Mouse (Mus musculus): Measurements from ENCODE around the gene Efcab6. TPM values are rescaled to one million over a fixed set of nuclear protein-coding genes. Genes with fewer than 3 reads are reported as not detected.

Gene Efcab6
- polyA plus RNA-seq, 1 experiment = 215 TPM

- Histone ChIP-seq H3K27ac (ENCODE audit: control insufficient read depth, insufficient read depth, low read depth, low read length) (no peak overlapping the region), H3K4me1 (ENCODE audit: control insufficient read depth, insufficient read depth, low read length) (no peaks in the 10 kb centered on the region), H3K4me3 (ENCODE audit: control insufficient read depth, low read depth, low read length) (no peak overlapping the region), H3K36me3 (ENCODE audit: control insufficient read depth, insufficient read depth, low read length) (no peaks in the 10 kb centered on the region; the same call in 1 of the 2 replicates), H3K27me3 (ENCODE audit: control insufficient read depth, insufficient read depth, low read length) (no peaks in the 10 kb centered on the region)
- TF ChIP-seq CTCF (IDR thresholded peaks at IDR 0.05; ENCODE audit: control insufficient read depth, insufficient read depth, insufficient replicate concordance, low read depth, low read length) (no peak), POLR2A (IDR thresholded peaks at IDR 0.05; ENCODE audit: control insufficient read depth, low read depth, low read length) (no peak)
These were observed 172.3 kb downstream of the Efcab6 start for GRCm38 (mm10) chr15:83892871-83893270.

- H3K4me3 ChIP-seq (ENCODE audit: control insufficient read depth, low read depth, low read length) = no peak overlapping the region
- no peak for TF ChIP-seq POLR2A (IDR thresholded peaks at IDR 0.05; ENCODE audit: control insufficient read depth, low read depth, low read length)
- no peak for TF ChIP-seq CTCF (IDR thresholded peaks at IDR 0.05; ENCODE audit: control insufficient read depth, insufficient read depth, insufficient replicate concordance, low read depth, low read length)
- no peaks in the 10 kb centered on the region for H3K4me1 ChIP-seq (ENCODE audit: control insufficient read depth, insufficient read depth, low read length)
- no peaks in the 10 kb centered on the region; the same call in 1 of the 2 replicates for H3K36me3 ChIP-seq (ENCODE audit: control insufficient read depth, insufficient read depth, low read length)
- H3K27me3 ChIP-seq (ENCODE audit: control insufficient read depth, insufficient read depth, low read length) = no peaks in the 10 kb centered on the region
- no peak overlapping the region for H3K27ac ChIP-seq (ENCODE audit: control insufficient read depth, insufficient read depth, low read depth, low read length)
These were observed 180.9 kb downstream of the Efcab6 start for GRCm38 (mm10) chr15:83884291-83884690.

- Histone ChIP-seq H3K4me3 (ENCODE audit: control insufficient read depth, low read depth, low read length) (no peak overlapping the region), H3K4me1 (ENCODE audit: control insufficient read depth, insufficient read depth, low read length) (no peaks in the 10 kb centered on the region), H3K27me3 (ENCODE audit: control insufficient read depth, insufficient read depth, low read length) (no peaks in the 10 kb centered on the region), H3K36me3 (ENCODE audit: control insufficient read depth, insufficient read depth, low read length) (no peaks in the 10 kb centered on the region; the same call in 1 of the 2 replicates), H3K27ac (ENCODE audit: control insufficient read depth, insufficient read depth, low read depth, low read length) (no peak overlapping the region)
- TF ChIP-seq CTCF (IDR thresholded peaks at IDR 0.05; ENCODE audit: control insufficient read depth, insufficient read depth, insufficient replicate concordance, low read depth, low read length) (no peak), POLR2A (IDR thresholded peaks at IDR 0.05; ENCODE audit: control insufficient read depth, low read depth, low read length) (no peak)
These were observed 181.4 kb downstream of the Efcab6 start for GRCm38 (mm10) chr15:83883821-83884220.

GRCm38 (mm10) chr15:83879845-83880244 is 185.3 kb downstream of the Efcab6 start:
- H3K27ac ChIP-seq (ENCODE audit: control insufficient read depth, insufficient read depth, low read depth, low read length) = no peak overlapping the region
- no peaks in the 10 kb centered on the region for H3K4me1 ChIP-seq (ENCODE audit: control insufficient read depth, insufficient read depth, low read length)
- H3K4me3 ChIP-seq (ENCODE audit: control insufficient read depth, low read depth, low read length) = no peak overlapping the region
- no peaks in the 10 kb centered on the region for H3K27me3 ChIP-seq (ENCODE audit: control insufficient read depth, insufficient read depth, low read length)
- no peaks in the 10 kb centered on the region; the same call in 1 of the 2 replicates for H3K36me3 ChIP-seq (ENCODE audit: control insufficient read depth, insufficient read depth, low read length)
- TF ChIP-seq CTCF (IDR thresholded peaks at IDR 0.05; ENCODE audit: control insufficient read depth, insufficient read depth, insufficient replicate concordance, low read depth, low read length) = no peak
- no peak for TF ChIP-seq POLR2A (IDR thresholded peaks at IDR 0.05; ENCODE audit: control insufficient read depth, low read depth, low read length)

GRCm38 (mm10) chr15:83877898-83878297 is 187.3 kb downstream of the Efcab6 start:
- no peaks in the 10 kb centered on the region; the same call in 1 of the 2 replicates for H3K36me3 ChIP-seq (ENCODE audit: control insufficient read depth, insufficient read depth, low read length)
- H3K4me3 ChIP-seq (ENCODE audit: control insufficient read depth, low read depth, low read length) = no peak overlapping the region
- no peaks in the 10 kb centered on the region for H3K4me1 ChIP-seq (ENCODE audit: control insufficient read depth, insufficient read depth, low read length)
- no peaks in the 10 kb centered on the region for H3K27me3 ChIP-seq (ENCODE audit: control insufficient read depth, insufficient read depth, low read length)
- H3K27ac ChIP-seq (ENCODE audit: control insufficient read depth, insufficient read depth, low read depth, low read length) = no peak overlapping the region
- TF ChIP-seq CTCF (IDR thresholded peaks at IDR 0.05; ENCODE audit: control insufficient read depth, insufficient read depth, insufficient replicate concordance, low read depth, low read length) (no peak), POLR2A (IDR thresholded peaks at IDR 0.05; ENCODE audit: control insufficient read depth, low read depth, low read length) (no peak)

GRCm38 (mm10) chr15:83877155-83877866 is 187.9 kb downstream of the Efcab6 start:
- H3K4me3 ChIP-seq (ENCODE audit: control insufficient read depth, low read depth, low read length) = no peak overlapping the region
- TF ChIP-seq POLR2A (IDR thresholded peaks at IDR 0.05; ENCODE audit: control insufficient read depth, low read depth, low read length) (no peak), CTCF (IDR thresholded peaks at IDR 0.05; ENCODE audit: control insufficient read depth, insufficient read depth, insufficient replicate concordance, low read depth, low read length) (no peak)

GRCm38 (mm10) chr15:83870936-83871335 is 194.2 kb downstream of the Efcab6 start:
- no peaks in the 10 kb centered on the region for H3K27me3 ChIP-seq (ENCODE audit: control insufficient read depth, insufficient read depth, low read length)
- no peaks in the 10 kb centered on the region for H3K4me1 ChIP-seq (ENCODE audit: control insufficient read depth, insufficient read depth, low read length)
- H3K4me3 ChIP-seq (ENCODE audit: control insufficient read depth, low read depth, low read length) = no peak overlapping the region
- no peak for TF ChIP-seq CTCF (IDR thresholded peaks at IDR 0.05; ENCODE audit: control insufficient read depth, insufficient read depth, insufficient replicate concordance, low read depth, low read length)
- TF ChIP-seq POLR2A (IDR thresholded peaks at IDR 0.05; ENCODE audit: control insufficient read depth, low read depth, low read length) = no peak
- H3K36me3 ChIP-seq (ENCODE audit: control insufficient read depth, insufficient read depth, low read length) = no peaks in the 10 kb centered on the region
- H3K27ac ChIP-seq (ENCODE audit: control insufficient read depth, insufficient read depth, low read depth, low read length) = no peak overlapping the region

More at GRCm38 (mm10) chr15:83877155-83877866, 187.9 kb downstream of the Efcab6 start:
- Histone ChIP-seq H3K36me3 (ENCODE audit: control insufficient read depth, insufficient read depth, low read length) (no peaks in the 10 kb centered on the region; the same call in 1 of the 2 replicates), H3K27me3 (ENCODE audit: control insufficient read depth, insufficient read depth, low read length) (no peaks in the 10 kb centered on the region), H3K27ac (ENCODE audit: control insufficient read depth, insufficient read depth, low read depth, low read length) (no peak overlapping the region), H3K4me1 (ENCODE audit: control insufficient read depth, insufficient read depth, low read length) (no peaks in the 10 kb centered on the region)
